Mouse (Mus musculus): ENCODE measurements around the gene Elf3. TPM values are rescaled to one million over a fixed set of nuclear protein-coding genes. Genes with fewer than 3 reads are reported as not detected.
"Not testable (repeated sequence)": the region's sequence is repeated elsewhere in the genome, so short reads cannot be mapped to it uniquely, and the experiment has no call there.

The Elf3 gene
- polyA plus RNA-seq, 1 experiment from 2014 or later, result 1.4 TPM

DNA sequence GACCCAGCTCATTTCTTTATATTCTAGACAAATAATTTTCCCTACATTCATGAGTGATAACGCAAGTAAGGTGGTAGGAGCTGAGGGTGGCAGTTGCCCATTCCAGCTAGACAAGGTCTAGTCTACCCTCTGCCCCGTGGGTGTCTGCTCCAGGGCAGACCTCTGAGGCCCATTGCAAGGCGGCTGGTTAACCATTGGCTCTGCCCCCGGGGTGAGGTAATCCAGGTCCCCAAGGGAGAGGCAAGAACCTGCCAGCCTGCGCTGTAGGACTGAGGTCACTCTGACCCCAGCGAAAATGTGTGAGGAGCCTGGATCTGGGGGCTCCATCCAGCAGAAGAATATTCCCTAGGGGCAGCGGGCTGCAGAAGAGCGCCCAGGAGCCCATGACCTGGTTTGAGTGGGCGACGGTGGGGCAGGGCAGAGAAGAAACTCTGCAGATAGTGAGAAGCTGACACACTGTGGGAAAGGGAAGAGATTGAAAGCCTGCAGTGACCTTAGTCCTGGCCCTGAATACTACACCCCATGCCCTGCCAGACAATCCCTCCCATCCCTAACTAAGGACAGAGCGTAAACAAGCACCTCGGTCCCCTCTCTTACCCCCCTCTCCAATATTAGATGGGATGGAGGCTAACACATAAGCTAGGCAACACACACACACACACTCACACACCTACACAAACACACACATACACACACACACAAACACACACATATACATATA lies 21.1 kb downstream of the Elf3 start:
- no peaks in the 10 kb centered on the region for H3K9me3 ChIP-seq (replicated peaks)
- 62% methylated on average over 12 of the region's 12 CpGs for WGBS

GRCm38 (mm10) chr1:135234771-135235170 lies 23.6 kb downstream of the Elf3 start:
- H3K36me3 ChIP-seq, result no peaks in the 10 kb centered on the region
- H3K27ac ChIP-seq, result no peak overlapping the region
- no peak overlapping the region for H3K4me3 ChIP-seq
- no peak overlapping the region for H3K4me2 ChIP-seq
- H3K4me1 ChIP-seq (replicated peaks), result no peaks in the 10 kb centered on the region
- ATAC-seq (replicated peaks; ENCODE audit: insufficient number of reproducible peaks, insufficient read depth, low FRiP score, low read depth), result no peak
- WGBS, result 85% methylated on average over 12 of the region's 12 CpGs
- H3K27me3 ChIP-seq, result no peaks in the 10 kb centered on the region
- no peaks in the 10 kb centered on the region for H3K9me3 ChIP-seq (replicated peaks)
- H3K9ac ChIP-seq, result no peak overlapping the region

More for the DNA sequence above, 21.1 kb downstream of the Elf3 start:
- Histone ChIP-seq H3K9ac (no peak overlapping the region), H3K4me2 (no peak overlapping the region), H3K4me3 (no peak overlapping the region), H3K36me3 (no peaks in the 10 kb centered on the region), H3K27ac (no peak overlapping the region), H3K4me1 (replicated peaks) (no peaks in the 10 kb centered on the region), H3K27me3 (0 out of 2 replicates have a peak, but pooled peaks cover 2% of the 10 kb centered on the region)
- no peak for ATAC-seq (replicated peaks; ENCODE audit: insufficient number of reproducible peaks, insufficient read depth, low FRiP score, low read depth)

DNA sequence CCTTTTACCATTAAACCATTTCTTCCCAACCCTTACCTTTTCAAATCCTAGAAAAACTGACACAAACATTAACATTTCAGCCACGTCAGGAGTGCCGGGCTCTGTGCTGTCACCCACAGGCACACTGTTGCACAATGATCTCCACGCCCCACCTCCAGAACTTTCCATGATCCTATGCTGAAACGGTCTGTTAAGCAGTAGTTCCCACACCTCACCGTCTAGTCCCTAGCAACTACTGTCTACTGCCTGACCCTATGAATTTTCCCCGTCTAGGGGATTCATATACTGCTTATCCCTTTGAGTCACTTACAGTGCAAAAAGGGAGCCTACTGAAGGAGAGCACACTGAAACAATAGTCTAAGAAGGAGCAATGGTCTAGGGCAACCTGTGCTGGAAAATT lies 24.4 kb downstream of the Elf3 start:
- ATAC-seq (replicated peaks; ENCODE audit: insufficient number of reproducible peaks, insufficient read depth, low FRiP score, low read depth), result no peak
- no peaks in the 10 kb centered on the region for H3K27me3 ChIP-seq
- no peaks in the 10 kb centered on the region for H3K4me1 ChIP-seq (replicated peaks)
- no peak overlapping the region for H3K4me2 ChIP-seq
- no peak overlapping the region for H3K9ac ChIP-seq
- 85% methylated on average over 6 of the region's 6 CpGs for WGBS
- no peak overlapping the region for H3K4me3 ChIP-seq
- no peak overlapping the region for H3K27ac ChIP-seq
- H3K9me3 ChIP-seq (replicated peaks), result no peaks in the 10 kb centered on the region
- H3K36me3 ChIP-seq, result no peaks in the 10 kb centered on the region

DNA sequence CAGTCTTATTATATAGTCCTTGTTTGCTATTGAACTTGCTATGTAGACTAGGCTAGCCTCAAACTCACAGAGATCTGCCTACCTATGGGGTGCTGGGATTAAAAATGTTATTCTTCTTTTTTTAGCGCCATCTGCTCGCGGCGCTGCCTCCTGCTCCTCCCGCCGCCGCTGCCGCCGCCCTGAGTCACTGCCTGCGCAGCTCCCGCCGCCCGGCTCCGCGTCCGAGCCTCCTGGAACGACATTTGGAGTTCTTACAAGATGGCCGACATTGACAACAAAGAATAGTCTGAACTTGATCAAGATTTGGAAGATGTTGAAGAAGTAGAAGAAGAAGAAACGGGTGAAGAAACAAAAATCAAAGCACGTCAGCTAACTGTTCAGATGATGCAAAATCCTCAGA lies 26.5 kb downstream of the Elf3 start:
- not testable (repeated sequence) for H3K9ac ChIP-seq; H3K4me2 ChIP-seq; H3K4me3 ChIP-seq; H3K27ac ChIP-seq; ATAC-seq (replicated peaks; ENCODE audit: insufficient number of reproducible peaks, insufficient read depth, low FRiP score, low read depth); H3K9me3 ChIP-seq (replicated peaks); H3K4me1 ChIP-seq (replicated peaks); H3K27me3 ChIP-seq; H3K36me3 ChIP-seq
- 66% methylated on average over 20 of the region's 20 CpGs for WGBS

DNA sequence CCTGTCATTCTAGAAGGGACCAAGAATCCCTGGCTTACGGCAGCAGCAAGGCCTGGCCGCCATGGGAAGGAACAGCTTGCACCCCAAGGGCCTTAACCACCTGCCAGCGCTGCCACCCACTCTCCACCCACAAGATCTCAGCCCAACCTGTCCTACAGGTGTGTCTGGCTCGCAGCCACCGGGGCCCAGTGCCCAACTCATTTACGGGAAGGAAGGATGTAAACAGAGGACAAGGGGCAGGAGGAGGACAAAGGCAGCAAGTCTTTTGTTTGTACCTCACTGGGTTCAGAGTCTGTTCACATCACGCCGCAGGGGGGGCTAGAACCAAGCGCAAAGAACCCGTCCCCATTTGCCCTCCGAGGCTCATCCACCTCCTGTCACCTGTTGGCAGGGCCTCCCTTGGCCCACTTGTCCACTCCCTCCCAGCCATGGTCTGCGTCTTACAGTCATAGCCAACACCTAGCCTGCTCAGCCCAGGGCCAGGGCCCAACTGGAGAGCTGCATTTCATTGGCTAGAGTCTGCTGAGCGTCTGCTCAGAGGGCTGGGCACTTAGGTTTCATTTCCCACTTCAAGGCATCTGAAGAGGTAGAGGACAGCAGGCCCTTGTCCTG lies 30.9 kb downstream of the Elf3 start:
- Histone ChIP-seq H3K36me3 (no peaks in the 10 kb centered on the region), H3K4me1 (replicated peaks) (no peaks in the 10 kb centered on the region), H3K4me3 (no peak overlapping the region), H3K27ac (no peak overlapping the region), H3K9ac (no peak overlapping the region), H3K4me2 (no peak overlapping the region), H3K9me3 (replicated peaks) (no peaks in the 10 kb centered on the region), H3K27me3 (peaks cover 12% of the 10 kb centered on the region)
- no peak for ATAC-seq (replicated peaks; ENCODE audit: insufficient number of reproducible peaks, insufficient read depth, low FRiP score, low read depth)
- 83% methylated on average over 13 of the region's 13 CpGs for WGBS

DNA sequence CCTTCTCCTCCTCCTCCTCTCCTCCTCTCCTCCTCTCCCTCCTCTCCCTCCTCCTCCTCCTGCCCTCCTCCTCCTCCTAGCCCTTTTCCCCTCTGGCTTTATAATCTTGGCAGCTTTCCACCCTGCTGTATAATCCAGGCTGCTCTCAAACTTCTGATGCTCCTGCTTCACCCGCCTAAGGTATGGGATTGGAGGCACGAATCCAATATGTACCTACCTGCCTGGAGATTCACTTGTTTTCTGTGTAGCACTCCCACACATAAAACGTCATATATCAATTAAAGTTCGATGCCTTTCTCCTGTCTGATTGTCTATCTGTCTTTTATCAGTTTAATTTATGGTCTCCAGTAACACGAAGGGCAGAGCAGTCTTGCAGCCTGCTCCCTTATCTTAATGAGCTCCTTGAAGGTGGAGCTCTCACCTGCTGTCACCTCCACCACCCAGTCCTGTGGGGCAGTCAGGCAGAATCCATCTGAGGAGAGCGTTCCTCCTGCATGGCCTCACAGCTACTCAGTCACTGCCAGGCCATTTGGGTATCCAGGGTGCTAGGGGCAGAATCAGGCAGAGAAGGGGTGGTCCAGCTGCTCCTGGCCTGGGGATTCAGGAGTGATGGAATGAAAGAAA lies 33.3 kb downstream of the Elf3 start:
- no peak for ATAC-seq (replicated peaks; ENCODE audit: insufficient number of reproducible peaks, insufficient read depth, low FRiP score, low read depth)
- H3K4me2 ChIP-seq, result no peak overlapping the region
- WGBS, result 42% methylated on average over 6 of the region's 6 CpGs
- no peaks in the 10 kb centered on the region for H3K9me3 ChIP-seq (replicated peaks)
- H3K27me3 ChIP-seq, result peaks cover 12% of the 10 kb centered on the region
- no peak overlapping the region for H3K27ac ChIP-seq
- no peak overlapping the region for H3K9ac ChIP-seq
- H3K4me3 ChIP-seq, result no peak overlapping the region
- H3K4me1 ChIP-seq (replicated peaks), result no peaks in the 10 kb centered on the region
- H3K36me3 ChIP-seq, result no peaks in the 10 kb centered on the region

GRCm38 (mm10) chr1:135224147-135224546 lies 34.2 kb downstream of the Elf3 start:
- no peaks in the 10 kb centered on the region for H3K9me3 ChIP-seq (replicated peaks)
- no peak overlapping the region for H3K9ac ChIP-seq
- ATAC-seq (replicated peaks; ENCODE audit: insufficient number of reproducible peaks, insufficient read depth, low FRiP score, low read depth), result no peak
- H3K36me3 ChIP-seq, result no peaks in the 10 kb centered on the region
- WGBS, result 64% methylated on average over 3 of the region's 3 CpGs
- peaks cover 12% of the 10 kb centered on the region for H3K27me3 ChIP-seq
- H3K4me2 ChIP-seq, result no peak overlapping the region
- H3K4me3 ChIP-seq, result no peak overlapping the region
- H3K27ac ChIP-seq, result no peak overlapping the region
- H3K4me1 ChIP-seq (replicated peaks), result no peaks in the 10 kb centered on the region

- H3K4me2 ChIP-seq, result no peak overlapping the region
- no peaks in the 10 kb centered on the region for H3K36me3 ChIP-seq
- no peaks in the 10 kb centered on the region for H3K9me3 ChIP-seq (replicated peaks)
- H3K4me3 ChIP-seq, result no peak overlapping the region
- 64% methylated on average over 13 of the region's 13 CpGs for WGBS
- no peak overlapping the region for H3K27ac ChIP-seq
- H3K9ac ChIP-seq, result no peak overlapping the region
- no peak for ATAC-seq (replicated peaks; ENCODE audit: insufficient number of reproducible peaks, insufficient read depth, low FRiP score, low read depth)
- no peaks in the 10 kb centered on the region for H3K27me3 ChIP-seq
- no peaks in the 10 kb centered on the region for H3K4me1 ChIP-seq (replicated peaks)
These were observed 40.6 kb downstream of the Elf3 start for GRCm38 (mm10) chr1:135217607-135218233.

DNA sequence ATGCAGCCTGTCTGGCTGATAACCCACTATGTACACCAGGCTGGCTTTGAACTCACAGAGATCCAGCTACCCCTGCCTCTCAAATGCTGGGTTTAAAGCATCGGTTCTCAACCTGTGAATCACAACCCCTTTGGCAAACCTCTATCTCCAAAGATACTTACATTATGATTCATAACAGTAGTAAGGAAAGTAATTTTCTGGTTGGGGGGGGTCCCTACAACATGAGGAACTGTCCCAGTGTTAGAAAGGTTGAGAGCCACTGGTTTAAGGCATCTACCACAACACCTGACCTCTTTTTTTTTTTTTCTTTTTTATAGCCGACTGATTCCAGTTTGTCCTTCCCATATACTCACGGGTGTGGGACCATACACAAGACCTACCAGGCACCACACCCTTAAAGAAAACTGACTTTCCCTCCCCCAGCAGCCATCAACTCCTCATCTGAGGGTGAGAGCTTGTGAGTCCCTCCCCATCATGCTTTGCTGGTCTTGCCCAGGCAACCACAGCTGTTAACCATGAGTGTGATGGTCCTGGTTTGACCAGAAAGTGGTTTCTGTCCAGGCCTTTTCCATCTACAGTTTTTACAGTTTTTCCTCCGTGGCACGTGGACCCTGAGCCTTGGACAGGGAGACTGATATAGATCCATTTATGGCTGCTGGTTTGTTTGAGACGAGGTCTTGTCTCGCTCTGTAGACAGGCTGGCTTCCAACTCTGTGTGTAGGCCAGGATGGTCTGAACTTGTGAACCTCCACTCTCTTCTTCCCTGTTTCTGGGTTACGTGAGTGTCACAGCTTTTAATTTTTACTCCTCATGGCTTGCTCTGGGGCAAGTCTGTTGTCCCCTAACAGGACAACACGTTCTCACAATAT lies 44.4 kb downstream of the Elf3 start:
- no peak for ATAC-seq (replicated peaks; ENCODE audit: insufficient number of reproducible peaks, insufficient read depth, low FRiP score, low read depth)
- no peak overlapping the region for H3K4me2 ChIP-seq

DNA sequence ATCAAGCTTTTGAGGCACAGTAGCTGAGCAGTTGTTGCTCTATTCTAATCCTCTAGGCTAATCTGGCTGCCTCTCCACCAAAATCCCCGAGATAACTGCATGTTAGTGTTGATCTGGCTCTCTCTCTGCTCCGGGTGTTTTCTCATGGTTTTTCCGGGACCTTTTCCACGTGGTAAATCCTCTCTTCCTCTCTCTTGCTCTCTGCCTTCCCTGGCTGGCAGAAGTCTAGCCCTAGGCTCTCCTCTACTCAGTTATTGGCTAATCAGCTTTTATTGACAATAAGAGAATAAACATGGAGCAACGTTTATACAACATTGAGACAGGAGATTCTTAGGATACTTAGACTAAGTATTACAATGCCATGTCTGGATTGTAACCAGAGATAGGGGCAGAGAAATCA lies 47.9 kb downstream of the Elf3 start:
- 41% methylated on average over 5 of the region's 5 CpGs for WGBS
- Histone ChIP-seq H3K27ac (no peak overlapping the region), H3K4me3 (no peak overlapping the region), H3K27me3 (no peaks in the 10 kb centered on the region), H3K9ac (no peak overlapping the region), H3K4me1 (replicated peaks) (no peaks in the 10 kb centered on the region; the same call in 1 of the 2 replicates), H3K36me3 (no peaks in the 10 kb centered on the region), H3K4me2 (no peak overlapping the region), H3K9me3 (replicated peaks) (no peaks in the 10 kb centered on the region)
- ATAC-seq (replicated peaks; ENCODE audit: insufficient number of reproducible peaks, insufficient read depth, low FRiP score, low read depth), result no peak

More for the DNA sequence above, 44.4 kb downstream of the Elf3 start:
- Histone ChIP-seq H3K4me1 (replicated peaks) (no peaks in the 10 kb centered on the region), H3K27me3 (no peaks in the 10 kb centered on the region), H3K9ac (no peak overlapping the region), H3K4me3 (no peak overlapping the region), H3K36me3 (no peaks in the 10 kb centered on the region), H3K27ac (no peak overlapping the region), H3K9me3 (replicated peaks) (no peaks in the 10 kb centered on the region)
- WGBS, result 82% methylated on average over 9 of the region's 9 CpGs

GRCm38 (mm10) chr1:135208716-135209115 lies 49.7 kb downstream of the Elf3 start:
- Histone ChIP-seq H3K4me3 (no peak overlapping the region), H3K9ac (no peak overlapping the region), H3K4me2 (no peak overlapping the region), H3K27me3 (peaks cover 4% of the 10 kb centered on the region; the same call in 1 of the 2 replicates), H3K4me1 (replicated peaks) (peaks cover 11% of the 10 kb centered on the region), H3K9me3 (replicated peaks) (no peaks in the 10 kb centered on the region), H3K27ac (no peak overlapping the region), H3K36me3 (no peaks in the 10 kb centered on the region)
- no peak for ATAC-seq (replicated peaks; ENCODE audit: insufficient number of reproducible peaks, insufficient read depth, low FRiP score, low read depth)
- 74% methylated on average over 9 of the region's 9 CpGs for WGBS
